Mouse (Mus musculus) cerebellum, postnatal 36 days (tissue): Measurements from ENCODE around the gene Mrgprb5.
"Not testable (repeated sequence)": the region's sequence is repeated elsewhere in the genome, so short reads cannot be mapped to it uniquely, and the experiment has no call there.

Experiments
- DNase-seq, 2 experiments: peaks; one replicate each; pipeline ENCODE4 v3.0.0; 2021 to 2022; ENCODE audit warnings: mixed read lengths in 2 of 2

The Mrgprb5 gene

DNA sequence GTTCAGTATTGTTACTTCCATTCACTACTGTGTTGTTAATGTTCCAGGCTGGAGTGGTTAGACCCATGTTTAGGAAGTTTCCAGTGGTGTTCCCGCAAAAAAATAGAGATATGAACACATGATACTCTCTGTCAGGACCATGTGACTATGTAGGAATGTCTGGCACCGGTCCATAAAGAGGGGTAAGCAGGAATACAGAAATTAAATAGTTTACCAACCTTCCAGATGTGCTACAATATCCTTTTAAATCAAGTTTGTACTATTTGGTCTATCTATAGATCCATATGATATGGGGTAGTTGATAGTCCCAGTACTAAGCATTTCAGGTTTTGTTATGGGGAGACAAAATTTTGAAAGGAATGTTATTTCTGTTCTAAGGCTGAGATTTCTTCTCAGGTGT, at the start of gene Mrgprb5:
Mrgprb5 (minus strand) TSS at position 101 of the 400 bp plus-strand sequence.
- DNase-seq, result no peak

DNA sequence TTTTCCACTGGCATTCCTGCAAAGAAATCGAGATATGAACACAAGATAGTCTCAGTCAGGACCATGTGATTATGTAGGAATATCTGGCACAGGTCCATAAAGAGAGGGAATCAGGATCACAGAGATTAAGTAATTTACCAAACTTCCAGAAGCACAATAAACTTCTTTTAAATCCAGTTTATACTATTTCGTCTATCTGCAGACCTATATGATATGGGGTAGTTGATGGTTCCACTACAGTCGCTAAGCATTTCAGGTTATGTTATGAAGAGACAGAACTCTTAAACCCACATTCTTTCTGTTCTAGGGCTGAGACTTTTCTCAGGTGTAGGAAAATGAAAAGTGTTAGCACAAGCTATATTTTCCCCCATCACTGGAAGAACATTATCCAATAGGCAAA, 30.4 kb upstream of the Mrgprb5 start, which contains the start of gene Mrgprb4:
Mrgprb4 (minus strand) TSS at position 101 of the 400 bp plus-strand sequence.
- DNase-seq, result no peak

DNA sequence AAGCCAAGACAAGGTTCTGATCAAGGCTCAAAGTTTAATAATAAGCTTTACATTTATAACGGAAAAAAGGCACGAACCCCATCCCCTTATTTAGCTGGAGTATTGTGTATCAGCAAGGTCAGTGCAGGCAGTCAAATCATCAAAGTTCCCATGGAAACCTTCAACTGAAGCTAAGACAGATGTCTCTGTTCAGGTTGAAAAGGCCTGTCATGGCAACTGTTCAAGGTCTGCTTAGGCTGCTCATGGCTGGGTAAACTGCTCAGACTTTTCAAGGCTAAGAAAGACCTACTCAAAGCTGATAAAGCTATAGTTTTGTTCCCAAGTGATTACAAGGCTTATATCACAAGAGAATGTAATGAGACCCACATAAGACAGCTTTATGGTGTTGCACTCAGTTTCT, 1.3 kb downstream of the Mrgprb5 start:
- no peak for DNase-seq

DNA sequence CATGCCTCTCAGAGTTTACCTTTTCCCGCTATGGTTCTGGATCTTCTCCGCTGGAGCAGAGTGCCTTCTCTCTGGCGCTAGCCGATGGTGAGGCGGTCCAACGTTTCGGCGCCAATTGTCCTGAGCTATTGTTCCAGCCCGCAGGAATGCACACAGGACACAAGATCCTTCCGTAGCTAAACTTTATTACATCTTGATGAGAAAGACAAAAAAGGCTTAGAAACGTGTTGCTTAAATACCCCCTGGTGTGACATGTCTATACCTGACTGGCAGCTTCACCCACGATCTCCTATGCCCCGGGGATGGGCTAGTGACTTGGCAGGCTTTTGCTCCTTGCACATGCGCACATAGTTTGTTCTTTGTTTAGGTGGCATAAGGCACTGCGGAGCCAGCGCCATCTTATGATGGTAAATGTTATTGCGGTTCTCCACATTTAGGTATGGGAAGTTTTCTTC, 30.5 kb downstream of the Mrgprb5 start:
- no peak for DNase-seq

DNA sequence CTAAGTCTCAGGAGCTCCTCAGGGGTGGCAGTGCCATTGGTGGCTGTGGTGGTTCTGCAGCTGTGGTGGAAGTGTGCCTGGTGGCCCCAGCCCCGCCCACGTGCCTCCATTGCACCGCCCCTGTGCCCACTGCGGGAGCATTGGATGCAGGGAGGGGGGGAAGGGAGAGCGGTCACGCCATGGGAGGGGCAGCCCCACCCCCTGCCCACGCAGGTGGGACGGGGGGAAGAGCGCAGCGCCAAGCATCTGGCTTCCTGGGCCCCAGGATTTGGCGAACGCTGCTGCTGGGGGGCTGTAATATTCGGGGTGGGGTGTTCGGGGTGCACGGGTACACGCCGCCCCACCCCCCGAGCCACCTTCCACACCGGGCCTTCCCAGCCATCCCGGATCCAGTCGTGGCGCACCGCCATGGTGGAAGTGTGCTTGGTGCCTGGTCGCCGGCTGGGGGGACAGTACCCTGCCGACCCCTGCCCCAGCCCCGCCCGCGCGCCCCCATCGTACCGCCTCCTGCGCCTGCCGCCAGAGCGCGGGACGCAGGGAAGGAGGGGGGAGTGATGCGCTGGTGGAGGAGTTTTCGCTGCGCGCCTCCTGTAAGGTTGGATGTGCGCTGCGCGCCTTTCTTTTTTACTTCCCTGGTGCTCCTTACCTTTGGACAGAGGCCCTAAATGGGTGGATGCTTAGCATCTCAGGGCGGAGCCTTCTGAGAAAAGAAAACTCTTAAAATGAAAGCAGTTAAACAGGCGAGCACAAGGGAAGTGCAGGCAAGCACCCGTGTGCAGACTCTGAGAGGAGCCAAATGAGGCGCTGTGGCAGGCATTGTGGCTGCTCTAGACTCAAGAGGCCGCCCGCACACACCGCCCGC, 31.4 kb downstream of the Mrgprb5 start:
- DNase-seq, result peak in 1 of 2 experiments; percentile 27

DNA sequence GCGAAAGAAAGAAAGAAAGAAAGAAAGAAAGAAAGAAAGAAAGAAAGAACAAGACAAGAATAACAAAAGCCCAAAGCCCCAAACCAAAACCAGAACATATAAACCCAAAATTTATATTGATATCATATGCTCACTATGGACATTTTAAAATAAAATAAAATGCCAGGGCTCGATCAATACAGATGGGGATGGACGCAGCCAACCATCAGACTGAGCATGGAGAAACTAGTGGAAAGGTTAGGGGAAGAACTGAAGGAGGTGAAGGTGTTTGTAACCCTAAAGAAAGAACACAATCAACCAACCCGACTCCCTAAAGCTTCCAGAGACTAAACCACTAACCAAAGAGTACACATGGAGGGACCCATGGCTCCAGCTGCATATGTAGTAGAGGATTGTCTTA, 36.1 kb downstream of the Mrgprb5 start:
- no peak for DNase-seq

DNA sequence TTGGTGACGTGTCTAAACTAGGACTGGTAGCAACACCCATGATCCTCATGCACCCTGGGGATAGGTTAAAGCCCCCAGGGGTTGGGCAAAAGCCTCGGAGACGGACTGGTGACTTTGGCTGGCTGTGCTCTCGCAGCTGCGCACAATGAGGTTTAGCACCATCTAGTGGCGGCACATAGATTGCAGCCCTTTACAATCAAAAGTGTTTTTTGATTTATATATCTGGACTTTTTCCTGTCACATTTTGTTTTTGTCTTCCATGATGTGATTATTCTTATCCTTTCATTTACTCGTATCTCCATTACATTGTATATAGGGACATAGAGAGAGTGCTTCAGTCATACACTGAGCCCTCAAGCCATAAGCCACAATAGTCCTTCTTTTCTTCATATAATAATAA, 36.6 kb downstream of the Mrgprb5 start:
- not testable (repeated sequence) for DNase-seq

DNA sequence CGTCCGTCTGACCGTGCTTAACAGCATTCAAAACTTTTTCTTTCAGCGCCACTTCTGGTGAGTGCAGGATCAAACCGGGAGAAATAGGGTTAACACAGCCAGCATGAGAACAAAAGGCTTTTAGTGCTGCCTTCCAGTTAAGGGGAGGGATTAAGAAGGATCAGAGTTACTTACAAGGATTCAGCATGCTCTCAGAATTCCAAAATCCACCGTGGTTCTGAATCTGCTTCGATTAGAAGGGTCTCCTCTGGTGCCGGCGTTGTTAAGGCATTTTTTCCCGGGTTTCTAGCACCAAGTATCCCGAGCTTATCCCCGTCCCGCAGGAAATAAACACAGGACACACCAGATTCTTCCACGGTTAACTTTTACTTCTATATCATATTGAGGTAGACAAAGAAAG, 37.0 kb downstream of the Mrgprb5 start:
- DNase-seq, result not testable (repeated sequence)

DNA sequence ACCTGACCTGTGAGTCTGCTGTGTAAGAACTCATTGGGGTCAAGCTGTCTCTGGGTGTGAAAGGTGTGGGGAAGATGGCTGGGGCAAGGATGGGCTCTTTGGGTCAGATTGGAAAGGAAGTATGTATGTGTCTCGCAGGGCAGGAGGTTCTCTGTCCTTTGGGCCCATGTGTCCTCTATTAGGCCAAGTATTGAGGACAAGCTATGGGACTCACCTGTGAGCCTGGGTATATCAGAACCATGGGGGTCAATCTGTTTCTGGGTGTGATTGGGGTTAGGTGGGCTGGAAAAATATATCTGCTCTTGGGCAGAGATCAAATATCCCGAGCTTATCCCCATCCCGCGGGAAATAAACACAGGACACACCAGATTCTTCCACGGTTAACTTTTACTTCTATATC, 45.0 kb downstream of the Mrgprb5 start:
- DNase-seq, result no peak
